Mouse (Mus musculus) hindbrain, postnatal 0 days (tissue): Measurements from ENCODE around the gene Pex11a. TPM values are rescaled to one million over a fixed set of nuclear protein-coding genes. Genes with fewer than 3 reads are reported as not detected.

ENCODE experiments used
- ATAC-seq: fragments of 200-750 bp; cut with Nextera tagmentation; 2 replicates; pipeline ENCODE4 v1.8.0; 2017; ENCODE audit warnings: mild to moderate bottlenecking, moderate TSS enrichment, moderate library complexity
- DNase-seq: peaks from one replicate; pipeline ENCODE4 v3.0.0-alpha.2; 2015; ENCODE audit warnings: low spot score
- H3K27ac ChIP-seq: fragments of 300-500 bp; sonication (generic); 2 replicates; pipeline ENCODE4 v1.5.1; 2014; ENCODE audit warnings: mild to moderate bottlenecking
- H3K27me3 ChIP-seq: fragments of 300-500 bp; sonication (generic); 2 replicates; pipeline ENCODE4 v1.6.1; 2014; ENCODE audit warnings: low read length, mixed read lengths; ENCODE audit not compliant: insufficient read depth
- H3K36me3 ChIP-seq: fragments of 300-500 bp; sonication (generic); 2 replicates; pipeline ENCODE4 v1.6.1; 2014; ENCODE audit warnings: low read length, mixed read lengths; ENCODE audit not compliant: insufficient read depth
- H3K4me1 ChIP-seq: fragments of 300-500 bp; sonication (generic); 2 replicates; pipeline ENCODE4 v1.6.1; 2014; ENCODE audit warnings: antibody characterized with exemption, low read length, mixed read lengths; ENCODE audit not compliant: insufficient read depth
- H3K4me2 ChIP-seq: fragments of 300-500 bp; sonication (generic); 2 replicates; pipeline ENCODE4 v1.6.1; 2014; ENCODE audit warnings: low read depth, mild to moderate bottlenecking, low read length, moderate library complexity, mixed read lengths
- H3K4me3 ChIP-seq: fragments of 300-500 bp; sonication (generic); 2 replicates; pipeline ENCODE4 v1.5.1; 2014; ENCODE audit warnings: low read length
- H3K9ac ChIP-seq: fragments of 300-500 bp; sonication (generic); replicated peaks from 2 replicates; pipeline ENCODE4 v1.6.1; 2014; ENCODE audit warnings: mild to moderate bottlenecking, low read length, moderate library complexity, mixed read lengths
- H3K9me3 ChIP-seq: fragments of 300-500 bp; sonication (generic); 2 replicates; pipeline ENCODE4 v1.6.1; 2016; ENCODE audit warnings: low read length, mixed read lengths
- CTCF ChIP-seq: IDR thresholded peaks from 2 replicates; pipeline ENCODE4 v1.5.1; 2016; ENCODE audit warnings: antibody characterized with exemption, control low read depth, low read depth
- WGBS: fragments of 180-500 bp; shearing (Covaris S2); extraction: QIAGEN DNeasy Blood & Tissue Kit; methylation state at CpG from one replicate; pipeline ENCODE4 v1.1.7; 2014; 5-methylcytosine and 5-hydroxymethylcytosine counted together
- polyA plus RNA-seq: library from polyadenylated mRNA; unstranded; fragments of >200 nt; fragmentation: Nextera tagmentation; extraction: Ambion mirVana; gene quantifications from 2 replicates; pipeline ENCODE4 v1.2.1, GENCODE M21; 2015
- total RNA-seq: library from RNA; depleted of rRNA; stranded (reverse); fragments of >200 nt; gene quantifications from 2 replicates; pipeline ENCODE4 v1.2.3, GENCODE M21; 2014; rRNA removed

The Pex11a gene
- total and polyA plus RNA-seq, 2 experiments from 2014 or later: 3.2 to 13.5 TPM

DNA sequence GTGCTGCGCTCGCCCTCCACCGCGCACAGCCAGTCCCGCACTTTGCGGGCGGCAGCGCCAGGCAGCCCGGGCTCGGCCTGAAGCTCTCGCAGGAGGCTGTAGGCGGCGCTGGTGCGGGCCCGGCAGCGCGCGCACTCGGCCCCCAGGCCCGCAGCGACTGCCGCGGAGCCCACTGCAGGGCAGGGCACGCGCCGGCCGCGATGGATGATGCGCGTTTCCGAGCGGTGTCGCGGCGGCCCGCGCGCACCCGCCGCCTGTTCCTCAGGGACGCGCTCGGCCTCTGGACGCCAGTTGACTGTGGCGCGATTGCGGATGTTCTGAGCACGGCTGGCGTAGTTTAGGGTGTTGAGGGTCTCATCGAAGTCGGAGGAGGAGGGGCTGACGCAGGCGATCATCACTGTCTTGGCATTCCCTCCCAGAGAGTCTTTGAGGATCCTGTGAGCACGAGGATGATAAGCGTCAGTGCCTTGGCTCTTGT is 32.8 kb downstream of the Pex11a start:
- Histone ChIP-seq H3K9ac (peak overlapping the region; percentile 61), H3K27ac (peak overlapping the region; percentile 59), H3K27me3 (no peaks in the 10 kb centered on the region), H3K4me1 (no peaks in the 10 kb centered on the region), H3K9me3 (no peaks in the 10 kb centered on the region), H3K36me3 (no peaks in the 10 kb centered on the region), H3K4me3 (peak overlapping the region; percentile 37), H3K4me2 (peak overlapping the region; percentile 65)
- 3% methylated on average over 52 of the region's 55 CpGs for WGBS
- TF ChIP-seq CTCF: peak; percentile 24; the same call in 1 of the 2 replicates
- peak; percentile 93 for ATAC-seq
- peak; percentile 92 for DNase-seq

DNA sequence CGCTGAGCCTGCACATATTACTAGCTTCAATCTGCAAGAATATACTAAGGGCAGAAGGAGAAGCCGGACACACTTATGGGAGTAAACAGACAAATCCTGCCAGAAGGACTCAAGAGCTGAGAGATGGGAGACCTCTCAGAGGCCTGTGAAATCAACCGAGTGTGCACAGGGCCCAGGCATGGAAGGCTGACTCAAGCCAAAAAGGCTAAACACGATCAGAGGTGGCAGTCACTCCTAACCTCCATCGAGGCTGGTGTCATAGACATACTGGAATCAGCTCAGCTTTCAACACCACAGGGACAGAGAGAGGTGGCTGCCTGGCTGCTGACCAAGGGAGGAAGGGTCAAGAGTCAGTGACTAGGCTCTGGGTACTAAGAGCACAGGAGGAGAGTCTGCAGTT is 37.7 kb downstream of the Pex11a start:
- H3K9ac ChIP-seq: no peak overlapping the region
- 88% methylated on average over 5 of the region's 5 CpGs for WGBS
- H3K4me1 ChIP-seq: no peaks in the 10 kb centered on the region
- H3K9me3 ChIP-seq: no peaks in the 10 kb centered on the region
- no peak overlapping the region for H3K4me2 ChIP-seq
- no peak overlapping the region for H3K4me3 ChIP-seq
- ATAC-seq (no peak), DNase-seq (no peak)
- H3K27ac ChIP-seq: no peak overlapping the region
- no peak for TF ChIP-seq CTCF
- 0 out of 2 replicates have a peak, but pooled peaks cover 7% of the 10 kb centered on the region for H3K36me3 ChIP-seq
- H3K27me3 ChIP-seq: no peaks in the 10 kb centered on the region

DNA sequence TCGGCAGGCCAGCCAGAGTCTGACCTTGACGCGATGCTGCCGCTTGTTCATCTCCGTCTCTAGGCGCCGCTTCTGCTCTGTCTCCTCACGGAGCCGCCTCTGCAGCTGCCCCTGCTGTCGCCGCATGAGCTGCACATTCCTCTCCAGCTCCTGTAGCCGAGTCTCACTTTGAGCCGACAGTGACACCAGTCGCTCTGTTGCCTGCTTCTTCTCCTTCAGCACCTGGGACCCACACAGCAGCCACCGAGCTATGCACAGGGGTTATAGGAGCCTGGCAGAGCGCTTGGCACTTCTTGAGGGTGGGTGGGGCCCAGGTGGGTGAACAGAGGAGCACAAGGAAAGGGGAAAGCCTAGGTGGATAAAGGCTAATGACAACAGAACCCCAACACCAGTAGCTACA is 40.2 kb downstream of the Pex11a start:
- 80% methylated on average over 16 of the region's 16 CpGs for WGBS

DNA sequence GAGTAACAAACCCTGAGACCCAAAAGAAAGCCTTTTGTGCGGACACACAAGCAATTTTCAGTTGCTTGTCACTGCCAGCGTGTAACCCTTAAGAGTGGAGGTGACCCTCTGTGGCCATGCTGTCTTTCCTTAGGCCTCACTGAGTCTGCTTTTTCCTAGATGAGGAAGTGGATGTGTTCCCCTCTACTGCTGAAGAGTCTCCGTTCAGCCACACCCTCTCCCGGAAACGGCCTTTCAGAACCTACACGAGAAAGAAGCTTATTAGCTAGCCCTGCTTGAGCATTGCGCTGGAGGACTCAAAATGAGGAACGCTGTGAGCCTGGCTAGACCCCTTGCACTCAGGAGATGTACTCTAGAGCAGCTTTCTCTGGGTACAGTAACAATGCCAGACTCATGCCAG is 46.4 kb downstream of the Pex11a start:
- DNase-seq (no peak), ATAC-seq (no peak)
- no peak overlapping the region for H3K4me3 ChIP-seq
- no peaks in the 10 kb centered on the region for H3K9me3 ChIP-seq
- no peak for TF ChIP-seq CTCF
- no peaks in the 10 kb centered on the region for H3K27me3 ChIP-seq
- 88% methylated on average over 8 of the region's 8 CpGs for WGBS
- H3K4me2 ChIP-seq: no peak overlapping the region
- H3K9ac ChIP-seq: no peak overlapping the region
- H3K27ac ChIP-seq: no peak overlapping the region
- H3K36me3 ChIP-seq: peaks cover 26% of the 10 kb centered on the region; the same call in 1 of the 2 replicates
- H3K4me1 ChIP-seq: no peaks in the 10 kb centered on the region

More for the DNA sequence above, 40.2 kb downstream of the Pex11a start:
- Histone ChIP-seq H3K36me3 (peaks cover 20% of the 10 kb centered on the region; the same call in 1 of the 2 replicates), H3K4me1 (no peaks in the 10 kb centered on the region), H3K27ac (no peak overlapping the region), H3K9ac (no peak overlapping the region), H3K4me3 (no peak overlapping the region), H3K9me3 (no peaks in the 10 kb centered on the region), H3K4me2 (no peak overlapping the region), H3K27me3 (no peaks in the 10 kb centered on the region)
- DNase-seq (no peak), ATAC-seq (no peak)
- no peak for TF ChIP-seq CTCF

Other genes with a start within 250 kb of the Pex11a start
- 0.68 and 2.5 TPM in 2 replicates for gene Rhcg, start 125.5 kb downstream of the Pex11a start, total RNA-seq
- gene Rhcg, start 125.5 kb downstream of the Pex11a start, polyA plus RNA-seq: 4.0 and 4.3 TPM in 2 replicates
- 8.7 and 8.8 TPM in 2 replicates for gene Ticrr, start 82.9 kb downstream of the Pex11a start, total RNA-seq
- gene Ticrr, start 82.9 kb downstream of the Pex11a start, polyA plus RNA-seq: 2.0 and 2.1 TPM in 2 replicates
- 7.3 and 8.5 TPM in 2 replicates for gene Kif7, start 27.4 kb downstream of the Pex11a start, total RNA-seq
- 1.9 and 2.3 TPM in 2 replicates for gene Kif7, start 27.4 kb downstream of the Pex11a start, polyA plus RNA-seq
- 0.21 and 7.3 TPM in 2 replicates for gene Plin1, start 10.2 kb downstream of the Pex11a start, total RNA-seq
- gene Plin1, start 10.2 kb downstream of the Pex11a start, polyA plus RNA-seq: 0.33 and 0.44 TPM in 2 replicates
- gene Wdr93, start within 50 bp of the Pex11a start, total RNA-seq: 0.54 and 1.3 TPM in 2 replicates
- gene Wdr93, start within 50 bp of the Pex11a start, polyA plus RNA-seq: 0.24 and 0.30 TPM in 2 replicates
- 0.32 and 0.52 TPM in 2 replicates for gene Mesp1, start 50.7 kb upstream of the Pex11a start, total RNA-seq
- 0.63 and 0.83 TPM in 2 replicates for gene Mesp1, start 50.7 kb upstream of the Pex11a start, polyA plus RNA-seq
- gene Mesp2, start 67.6 kb upstream of the Pex11a start, total RNA-seq: 1.5 and 1.7 TPM in 2 replicates
- 1.1 and 1.5 TPM in 2 replicates for gene Mesp2, start 67.6 kb upstream of the Pex11a start, polyA plus RNA-seq
- gene Anpep, start 117.9 kb upstream of the Pex11a start, total RNA-seq: 4.1 and 12.1 TPM in 2 replicates
- 3.7 and 5.0 TPM in 2 replicates for gene Anpep, start 117.9 kb upstream of the Pex11a start, polyA plus RNA-seq
- 33.5 and 35.7 TPM in 2 replicates for gene Ap3s2, start 177.5 kb upstream of the Pex11a start, total RNA-seq
- gene Ap3s2, start 177.5 kb upstream of the Pex11a start, polyA plus RNA-seq: 27.5 and 32.0 TPM in 2 replicates
- gene Arpin, start 192.2 kb upstream of the Pex11a start, total RNA-seq: 29.6 and 34.3 TPM in 2 replicates
- 16.1 and 16.6 TPM in 2 replicates for gene Arpin, start 192.2 kb upstream of the Pex11a start, polyA plus RNA-seq